Mouse (Mus musculus): ENCODE data around the gene Tub. TPM values are rescaled to one million over a fixed set of nuclear protein-coding genes. Genes with fewer than 3 reads are reported as not detected.

The Tub gene
- total RNA-seq, 1 experiment from 2014 or later: 26.7 TPM

DNA sequence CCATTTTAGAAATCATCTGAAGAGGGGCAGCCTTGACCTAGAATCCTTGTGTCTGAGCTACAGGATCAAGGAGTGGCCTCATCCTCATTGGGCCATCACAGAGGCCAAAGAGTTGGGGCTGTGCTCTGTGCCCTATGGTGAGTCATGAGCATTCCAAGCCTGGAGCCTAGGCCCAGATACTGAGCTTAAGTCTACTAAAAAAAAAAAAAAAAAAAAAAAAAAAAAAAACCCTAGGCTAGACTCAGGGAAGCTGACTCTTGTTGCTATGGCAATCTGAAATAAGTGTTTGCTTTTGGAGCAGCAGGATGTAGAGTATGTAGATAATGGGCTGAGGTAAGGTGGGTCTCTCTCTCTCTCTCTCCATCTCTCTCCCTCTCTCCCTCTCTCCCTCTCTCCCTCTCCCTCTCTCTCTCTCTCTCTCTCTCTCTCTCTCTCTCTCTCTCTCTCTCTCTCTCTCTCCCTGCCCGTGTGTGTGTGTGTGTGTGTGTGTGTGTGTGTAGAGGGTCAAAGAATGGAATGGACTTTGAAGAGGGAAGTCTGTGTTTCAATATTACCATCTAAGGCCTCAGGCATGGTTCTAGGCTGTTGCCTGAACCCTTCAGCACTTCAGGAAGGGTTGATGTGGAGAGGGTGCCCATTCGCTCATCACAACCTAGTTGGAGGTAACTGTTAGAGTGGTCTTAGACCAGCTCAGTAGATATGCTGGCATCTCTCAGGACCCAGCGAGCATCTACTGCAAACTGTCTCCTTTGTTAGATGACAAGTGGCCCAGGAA lies 36.0 kb downstream of the Tub start:
- DNase-seq: no peak

DNA sequence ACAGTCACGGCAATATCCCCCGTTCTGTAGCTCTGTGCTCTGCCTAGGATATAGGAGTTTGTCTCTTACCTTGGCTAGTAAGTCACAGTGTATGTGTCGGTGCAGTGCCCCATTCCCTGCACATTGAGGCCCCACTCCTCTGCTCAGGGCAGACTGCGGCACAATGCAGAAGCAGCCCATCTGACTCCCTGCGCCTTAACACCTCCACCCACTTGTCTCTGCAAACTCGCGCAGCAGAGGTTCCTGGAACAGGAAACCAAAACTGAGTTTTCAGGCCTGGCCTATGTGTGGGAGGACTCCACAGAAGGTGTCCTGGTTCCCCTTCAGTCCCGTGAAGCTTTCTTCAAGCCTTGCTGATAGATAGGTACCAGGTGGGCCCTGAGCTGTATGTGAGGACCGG lies 41.1 kb downstream of the Tub start:
- no peak for DNase-seq

DNA sequence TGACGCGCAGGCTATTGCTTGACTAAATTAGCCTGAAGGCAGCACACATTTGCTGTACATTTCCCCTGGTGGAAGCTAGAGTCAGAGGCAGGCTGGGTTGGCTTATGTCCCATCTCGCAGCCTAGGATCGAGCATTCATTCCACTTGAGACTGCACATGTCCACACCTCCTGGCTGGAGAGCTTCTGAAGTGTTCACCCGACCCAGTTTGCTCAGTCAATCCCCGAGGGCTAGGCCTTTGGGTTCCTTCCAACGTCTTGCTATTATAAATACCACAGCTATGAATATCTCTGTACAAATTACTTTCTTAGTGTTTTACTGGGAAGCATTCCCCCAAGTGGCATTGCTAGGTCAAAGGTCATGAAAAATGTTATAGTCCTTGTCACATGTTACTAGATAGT lies 43.1 kb downstream of the Tub start:
- DNase-seq: peak; percentile 73

DNA sequence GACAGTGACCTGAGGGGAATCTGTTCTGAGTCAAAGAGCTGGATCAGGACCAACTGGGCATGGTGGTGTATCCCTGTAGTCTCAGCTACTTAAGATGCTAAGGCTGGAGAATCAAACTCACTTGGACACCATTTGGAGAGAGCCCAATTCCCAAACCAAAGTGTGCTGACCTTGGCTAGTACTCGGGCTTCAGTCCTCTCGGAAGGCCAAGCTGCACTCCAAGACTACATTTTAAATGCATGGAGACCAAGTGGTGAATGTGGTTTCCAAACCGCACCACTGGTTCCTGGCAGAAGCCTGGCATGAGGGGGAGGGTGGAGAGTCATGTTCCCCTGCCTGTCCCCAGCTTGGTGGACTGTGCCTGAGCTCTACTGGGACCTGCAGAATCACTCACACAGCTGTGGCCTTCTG lies 43.7 kb downstream of the Tub start:
- DNase-seq: peak; percentile 51

DNA sequence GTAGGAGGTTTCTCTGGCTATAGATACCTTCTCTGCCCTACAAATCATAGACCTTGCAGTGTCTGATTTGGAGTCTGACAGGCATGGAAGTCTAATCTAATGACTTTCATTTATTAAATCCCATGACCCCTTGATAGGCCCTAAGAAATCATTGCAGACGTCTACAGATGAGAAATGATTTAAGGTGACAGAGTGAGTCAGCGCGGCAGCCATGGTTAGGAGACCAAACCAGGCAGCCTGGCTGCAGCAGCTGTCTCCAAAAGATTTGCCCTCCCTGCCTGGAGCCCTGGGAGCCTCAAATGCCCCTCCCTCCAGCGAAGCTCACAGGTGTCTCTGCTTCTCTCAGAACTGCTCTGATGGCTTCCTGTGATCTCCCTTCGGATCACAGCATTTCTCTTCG lies 46.0 kb downstream of the Tub start:
- peak; percentile 37 for DNase-seq

DNA sequence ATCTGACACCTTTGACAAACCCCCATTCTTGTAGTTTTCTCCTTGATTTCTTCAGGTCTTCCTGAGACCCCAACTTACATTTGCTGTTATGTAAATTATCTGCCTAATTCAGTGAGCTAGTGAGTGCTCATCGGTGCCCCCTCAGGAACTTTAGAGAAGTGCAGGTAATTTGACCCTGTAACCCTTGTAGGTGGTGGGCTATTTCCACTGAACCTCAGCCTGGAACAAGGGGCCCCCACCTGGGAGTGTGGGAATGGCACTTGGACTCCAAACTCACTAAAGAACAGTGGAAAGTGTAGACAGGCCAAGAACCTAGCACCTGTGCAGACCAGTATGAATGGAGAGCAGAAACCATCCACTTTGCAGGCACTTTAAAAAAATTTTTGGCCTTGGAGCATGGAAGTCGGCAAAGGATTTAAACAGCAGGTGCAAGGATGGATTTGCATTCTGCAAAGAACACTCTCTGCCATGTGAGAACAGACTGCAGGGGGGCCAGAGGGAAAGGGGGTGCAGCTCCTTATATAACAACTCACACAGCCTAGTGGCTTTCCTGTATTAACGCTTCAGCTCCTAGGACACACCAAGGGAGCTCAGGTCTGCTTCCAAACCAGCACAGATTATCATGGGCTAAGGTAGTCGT lies 50.3 kb downstream of the Tub start:
- peak; percentile 43 for DNase-seq

DNA sequence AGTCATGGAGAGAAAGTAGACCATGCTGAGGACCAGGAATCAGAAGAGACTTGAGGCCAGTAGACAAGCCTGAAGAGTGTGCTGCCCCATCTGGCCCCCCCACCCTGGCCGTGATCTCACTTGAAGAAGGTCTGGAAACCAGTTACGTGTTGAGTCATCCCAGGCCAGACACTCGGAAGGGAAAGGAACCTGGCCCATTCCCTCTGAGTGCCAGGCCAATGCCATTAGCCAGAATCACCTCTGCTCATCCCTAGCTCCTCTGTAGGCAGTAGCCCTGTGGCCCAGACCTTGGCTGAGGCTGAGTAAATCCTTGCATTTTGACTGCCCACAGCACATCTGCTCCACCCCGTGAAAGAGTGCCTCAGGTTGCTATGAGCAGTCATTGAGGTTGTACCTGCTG lies 51.8 kb downstream of the Tub start:
- no peak for DNase-seq

DNA sequence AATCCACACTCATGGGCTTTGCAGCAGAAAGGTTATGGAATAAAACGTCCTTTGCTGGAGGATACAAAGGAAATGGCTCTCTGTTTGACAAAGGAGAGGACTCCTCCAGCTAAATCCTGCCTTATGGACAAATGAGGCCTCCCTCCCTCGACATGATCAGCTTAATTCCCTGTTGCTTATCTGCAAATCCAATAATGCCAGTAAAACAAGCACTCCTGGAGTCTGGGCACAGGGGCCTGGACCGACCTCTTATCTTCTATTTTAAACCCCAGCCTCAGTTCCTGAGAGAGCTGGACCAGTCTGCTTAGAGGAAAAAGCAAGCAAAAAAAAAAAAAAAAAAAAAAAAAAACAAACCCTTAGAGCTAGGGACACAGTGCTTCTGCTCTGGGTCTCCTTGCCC lies 53.5 kb downstream of the Tub start:
- no peak for DNase-seq

DNA sequence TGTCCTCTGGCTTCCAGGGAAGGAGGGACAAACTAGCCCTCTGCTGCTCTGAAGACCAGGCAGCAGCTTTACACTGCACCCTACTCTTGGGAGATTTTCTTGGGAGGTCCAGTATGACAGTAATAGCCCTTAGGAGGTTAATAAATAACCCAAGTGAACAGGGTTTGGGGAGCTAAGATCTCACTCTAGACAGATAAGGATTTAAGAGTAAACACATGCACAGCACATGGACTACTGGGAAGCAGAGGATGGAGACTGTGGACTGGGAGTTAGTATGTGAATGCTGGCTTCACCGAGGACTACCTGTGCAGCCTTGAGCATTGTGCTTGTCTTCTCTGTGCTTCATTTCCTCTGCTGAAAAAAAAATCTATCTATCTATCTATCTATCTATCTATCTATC lies 59.1 kb downstream of the Tub start:
- DNase-seq: no peak

DNA sequence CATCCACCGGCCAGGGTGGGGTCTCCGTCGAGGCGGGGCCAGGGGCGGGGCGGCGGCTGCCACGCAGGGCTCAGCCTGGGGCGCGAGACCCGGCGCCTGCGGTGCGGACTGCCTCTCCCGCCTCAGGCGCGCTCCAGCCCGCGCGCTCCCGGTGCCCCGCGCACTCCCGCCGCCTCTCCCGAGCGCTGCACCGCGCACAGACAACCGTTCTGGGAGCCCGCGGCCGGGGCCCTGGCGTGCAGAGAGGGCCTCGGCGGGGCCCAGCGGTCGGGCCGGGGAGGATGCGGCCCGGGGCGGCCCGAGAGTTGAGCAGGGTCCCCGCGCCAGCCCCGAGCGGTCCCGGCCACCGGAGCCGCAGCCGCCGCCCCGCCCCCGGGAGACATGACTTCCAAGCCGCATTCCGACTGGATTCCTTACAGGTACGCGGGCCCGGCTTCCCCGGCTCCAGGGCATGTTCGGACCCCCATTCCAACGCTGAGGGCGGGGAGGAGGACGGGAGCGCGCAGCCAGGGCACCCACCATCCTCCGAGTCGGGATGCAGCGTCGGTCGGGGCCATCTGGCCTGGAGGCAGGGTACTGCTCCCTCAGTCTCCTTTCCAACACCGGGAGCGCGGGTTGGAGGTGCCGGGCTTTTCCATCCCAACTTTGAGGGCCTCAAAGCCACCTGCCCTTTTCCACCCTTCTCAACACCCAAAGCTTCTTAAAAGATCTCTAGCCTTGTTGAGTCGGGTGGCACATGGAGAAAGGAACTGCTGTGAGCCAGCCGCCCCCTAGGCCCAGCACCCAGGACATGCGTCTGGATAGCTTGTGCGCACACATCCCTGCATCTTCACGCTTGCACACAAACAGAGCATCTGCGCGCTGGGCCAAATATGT lies 60.8 kb downstream of the Tub start:
- DNase-seq: peak; percentile 66

DNA sequence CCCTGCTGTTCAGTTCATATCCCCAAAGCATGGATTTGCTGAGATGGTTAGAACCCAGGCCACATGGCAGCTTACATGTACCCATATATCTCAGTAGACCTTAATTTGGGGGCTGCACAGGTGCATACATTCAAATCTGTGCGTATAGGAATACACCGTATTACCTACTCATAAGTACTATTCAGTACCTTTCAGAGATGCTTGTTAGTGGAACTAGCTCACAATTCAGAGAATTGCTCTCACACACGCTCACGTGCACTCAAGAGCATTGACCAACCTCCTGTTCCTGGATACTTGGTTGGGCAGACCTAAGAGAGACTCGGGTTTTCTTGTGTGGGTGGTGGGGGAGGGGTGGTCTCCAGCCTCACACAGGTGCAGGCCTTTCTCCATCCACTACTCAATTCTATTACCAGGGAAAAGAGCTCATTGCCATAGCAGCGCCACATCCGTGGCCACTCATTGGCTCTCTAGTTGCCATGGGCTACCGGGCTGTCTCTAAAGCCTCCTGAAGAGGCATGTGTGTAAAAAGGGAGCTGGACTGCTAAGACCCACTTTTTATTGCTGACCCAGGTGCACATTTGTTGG lies 61.5 kb downstream of the Tub start:
- no peak for DNase-seq

DNA sequence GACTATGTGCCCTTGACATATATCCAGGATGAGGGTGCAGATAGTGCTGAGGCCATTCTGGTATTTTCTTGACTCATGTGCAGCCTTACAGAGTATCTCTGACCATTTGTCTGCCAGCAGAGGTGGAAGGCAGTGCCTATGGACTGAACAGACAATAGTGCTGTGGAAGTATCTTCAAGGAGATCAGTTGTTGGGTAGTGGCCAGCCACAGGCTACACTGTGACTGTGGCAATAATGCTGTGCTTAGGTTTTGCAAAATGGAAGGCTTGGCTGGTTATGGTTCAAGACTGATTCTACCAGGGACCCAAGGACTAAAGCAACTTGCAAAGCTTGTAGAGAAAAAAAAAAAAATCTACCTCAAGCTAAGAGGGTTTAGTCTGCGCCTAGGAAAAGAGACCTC lies 62.4 kb downstream of the Tub start:
- no peak for DNase-seq

DNA sequence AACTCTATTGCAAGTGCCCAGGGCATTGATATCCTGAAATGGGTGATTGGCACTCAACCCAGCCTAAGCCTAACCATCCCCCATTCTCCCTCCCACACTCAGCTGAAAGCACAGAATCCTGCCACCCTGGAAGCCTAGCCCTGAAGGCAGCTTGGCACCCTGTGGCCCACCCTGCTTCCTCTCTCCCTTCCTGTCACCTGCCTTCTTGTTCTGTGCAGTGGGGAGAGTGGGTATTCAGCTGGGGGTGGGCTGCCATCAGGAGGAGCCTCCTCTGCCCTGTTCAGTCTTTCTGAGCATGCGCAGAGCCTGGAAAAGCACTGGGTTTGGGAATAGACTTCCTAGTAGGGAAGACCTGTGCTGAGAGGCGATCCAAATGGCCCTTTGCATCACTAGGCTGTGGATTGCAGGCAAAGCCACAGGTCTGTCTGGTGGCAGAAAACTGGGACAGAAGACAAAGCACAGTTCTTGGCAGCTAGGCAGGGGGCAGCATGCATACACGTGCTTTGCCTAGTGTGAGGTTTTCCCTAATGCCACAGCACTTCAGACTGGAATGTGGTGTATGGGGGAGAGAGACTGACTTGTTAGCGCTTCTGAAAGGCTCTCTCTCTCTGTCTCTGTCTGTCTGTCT lies 63.0 kb downstream of the Tub start:
- no peak for DNase-seq

DNA sequence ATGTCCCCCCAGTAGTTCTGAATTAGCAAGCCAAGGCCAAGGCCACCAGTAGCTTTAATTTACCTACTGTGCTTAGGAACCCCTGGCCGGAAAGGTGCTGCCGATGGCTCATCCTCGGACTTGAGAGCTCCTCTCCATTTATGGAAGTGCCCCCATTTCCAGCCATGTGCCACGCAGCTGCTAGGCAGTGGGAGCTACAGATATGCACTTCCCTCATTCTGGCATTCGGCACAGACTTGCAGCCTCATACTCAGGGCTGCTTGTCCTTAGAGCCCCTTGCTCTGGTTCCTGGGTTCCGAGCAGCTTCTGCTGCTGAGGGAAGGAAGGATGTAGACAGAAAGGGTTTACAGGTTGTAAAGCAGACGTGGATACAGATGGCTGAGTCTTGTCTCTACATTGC lies 64.7 kb downstream of the Tub start:
- no peak for DNase-seq

DNA sequence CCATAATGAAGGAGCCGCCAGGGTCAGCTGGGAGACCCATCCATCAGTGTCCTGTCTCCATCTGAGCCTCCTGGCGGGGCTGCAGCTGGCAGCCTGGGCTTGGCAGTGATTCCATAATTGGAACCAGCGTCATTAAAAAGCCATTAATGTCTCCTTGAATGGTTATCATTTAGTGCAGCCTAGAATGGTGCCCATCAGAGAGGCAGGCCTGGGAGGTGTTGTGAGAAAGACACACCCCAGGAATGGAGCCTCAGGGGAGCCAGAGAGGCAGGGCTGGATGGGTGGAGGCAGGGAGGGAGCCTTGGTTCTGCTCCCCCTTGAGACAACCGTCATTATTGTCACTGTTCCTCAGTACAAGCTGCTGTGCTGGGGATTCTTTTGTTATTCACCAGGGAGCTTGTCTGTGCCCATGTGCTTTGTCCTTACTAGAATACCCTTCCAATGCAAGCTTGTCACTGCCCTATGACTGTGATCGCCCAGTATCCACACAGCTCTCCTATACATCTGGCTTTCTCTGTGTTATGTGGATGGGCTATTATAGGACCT lies 66.3 kb downstream of the Tub start:
- DNase-seq: peak; percentile 34

DNA sequence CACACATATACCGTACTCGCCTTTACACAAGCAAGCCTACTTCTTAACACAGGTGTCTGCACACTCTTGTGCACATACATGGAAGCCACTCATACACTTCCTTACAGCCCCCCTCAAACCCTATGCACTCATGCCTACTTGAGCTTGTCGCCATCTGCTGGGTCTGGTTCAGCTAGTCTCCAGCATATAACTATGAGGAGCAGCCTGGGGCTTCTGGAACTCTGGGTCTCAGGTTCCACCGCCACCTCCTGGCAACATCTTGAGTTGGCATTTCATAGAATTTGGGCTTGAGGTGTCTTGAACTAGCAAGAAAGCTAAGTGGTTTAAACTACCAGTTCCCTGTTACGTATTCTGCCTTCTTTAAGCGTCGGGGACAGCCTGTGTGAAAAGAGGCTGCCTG lies 69.1 kb downstream of the Tub start:
- DNase-seq: no peak

DNA sequence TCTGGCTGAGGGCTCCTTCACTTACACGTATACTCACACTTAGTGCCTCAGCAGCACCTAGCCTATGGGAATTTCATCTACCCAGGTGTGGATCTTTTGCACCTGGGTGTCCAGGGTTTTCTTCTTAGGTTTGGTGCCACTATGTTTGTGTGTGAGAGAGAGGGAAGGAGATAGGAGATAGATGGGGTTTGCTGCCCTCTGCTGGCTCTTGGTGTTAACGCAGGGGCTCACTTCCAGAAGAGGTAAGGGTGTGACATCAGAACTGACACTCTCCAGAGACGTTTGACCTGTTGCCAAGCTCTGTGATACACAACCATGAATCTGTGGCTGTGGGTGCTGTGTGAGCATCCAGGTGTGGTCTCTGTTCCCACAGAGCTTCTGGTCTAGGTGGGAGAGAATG lies 71.3 kb downstream of the Tub start:
- peak; percentile 78 for DNase-seq

DNA sequence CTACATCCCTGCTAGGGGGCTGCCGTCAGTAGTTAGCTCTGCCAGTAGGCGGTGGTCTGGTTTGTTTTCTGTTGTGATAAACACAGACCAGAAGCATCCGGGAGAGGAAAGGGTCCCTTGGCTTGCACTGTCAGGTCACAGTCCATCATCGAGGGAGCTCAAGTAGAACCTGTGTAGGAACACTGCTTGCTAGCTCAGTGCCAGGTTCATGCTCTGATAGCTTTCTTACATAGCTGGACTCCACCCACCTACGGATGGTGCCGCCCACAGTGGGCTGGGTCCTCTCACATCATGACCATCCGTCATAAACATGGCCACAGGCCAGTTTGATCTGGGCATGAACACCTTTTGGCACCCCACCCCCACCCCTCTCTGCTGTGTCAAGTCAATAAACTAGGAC lies 75.6 kb downstream of the Tub start:
- DNase-seq: no peak

DNA sequence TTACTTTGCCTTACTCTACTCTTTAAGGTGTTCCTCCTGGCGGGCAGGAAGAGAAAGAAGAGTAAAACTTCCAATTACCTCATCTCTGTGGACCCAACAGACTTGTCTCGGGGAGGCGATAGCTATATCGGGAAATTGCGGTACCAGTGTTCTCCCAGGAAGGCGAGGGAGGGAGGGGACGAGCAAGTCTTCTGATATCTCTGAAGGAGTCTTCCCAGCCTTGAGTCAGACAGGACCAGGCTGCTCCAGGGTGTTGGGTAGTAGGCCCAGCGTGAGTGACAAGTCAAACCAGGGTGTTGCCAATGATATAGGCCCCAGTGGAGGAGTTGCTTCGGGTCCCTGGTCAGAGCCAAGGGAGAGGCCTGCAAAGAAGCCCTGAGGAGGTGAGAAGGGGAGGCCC lies 76.8 kb downstream of the Tub start:
- DNase-seq: no peak

DNA sequence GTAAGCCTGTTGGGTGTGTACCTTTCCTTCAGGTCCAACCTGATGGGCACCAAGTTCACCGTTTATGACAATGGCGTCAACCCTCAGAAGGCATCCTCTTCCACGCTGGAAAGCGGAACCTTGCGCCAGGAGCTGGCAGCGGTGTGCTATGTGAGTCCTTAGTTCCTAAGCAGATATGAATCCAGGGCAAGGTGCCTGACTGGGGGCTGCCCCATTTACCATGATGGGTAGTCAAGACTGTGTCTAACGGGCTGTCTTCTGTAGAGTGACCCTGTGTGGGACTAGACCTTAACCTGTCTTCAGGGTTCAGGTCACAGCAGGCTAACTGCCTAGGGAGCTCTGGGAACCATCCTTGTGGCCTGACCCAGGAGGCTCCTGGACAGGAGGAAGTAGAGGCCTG lies 77.6 kb downstream of the Tub start:
- no peak for DNase-seq

DNA sequence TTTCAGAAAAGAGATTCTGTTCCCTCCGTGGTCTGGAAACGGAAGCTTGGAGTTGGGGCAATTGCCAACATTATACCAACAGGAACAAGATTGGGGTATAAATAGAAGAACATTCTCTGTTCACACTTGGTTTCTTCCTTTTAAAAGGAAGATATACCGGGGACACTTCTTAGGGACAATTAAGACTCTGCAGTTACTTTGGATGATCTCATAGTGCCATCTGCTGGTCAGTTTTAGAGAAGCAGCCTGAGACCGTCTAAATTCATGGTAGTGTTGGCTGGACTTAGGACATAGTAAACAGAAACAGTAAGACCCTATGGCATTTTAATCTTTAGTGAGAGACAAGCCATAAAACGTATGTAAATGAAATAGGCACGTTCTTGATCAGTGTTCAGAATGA lies 78.1 kb downstream of the Tub start:
- peak; percentile 65 for DNase-seq

DNA sequence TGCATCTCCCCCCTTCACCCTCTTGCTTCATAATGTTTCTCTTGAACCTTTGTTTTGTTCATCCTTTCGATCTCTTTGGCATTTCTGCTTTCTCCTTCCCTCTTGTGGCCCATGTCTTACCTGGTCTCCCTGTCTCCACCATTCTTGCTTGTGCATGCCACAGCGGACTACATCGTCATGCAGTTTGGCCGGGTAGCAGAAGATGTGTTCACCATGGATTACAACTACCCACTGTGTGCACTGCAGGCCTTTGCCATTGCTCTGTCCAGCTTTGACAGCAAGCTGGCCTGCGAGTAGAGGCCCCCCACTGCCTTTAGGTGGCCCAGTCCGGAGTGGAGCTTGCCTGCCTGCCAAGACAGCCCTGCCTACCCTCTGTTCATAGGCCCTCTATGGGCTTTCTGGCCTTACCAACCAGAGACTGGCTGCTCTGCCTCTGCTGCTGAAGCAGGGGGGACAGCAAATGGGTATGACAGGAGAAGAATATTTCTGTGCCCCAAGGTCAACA lies 79.9 kb downstream of the Tub start:
- no peak for DNase-seq

Measured in adrenal gland, postnatal 14 days (tissue).